Mouse (Mus musculus) MEL (cell line): Measurements from ENCODE around the gene Thg1l. TPM values are rescaled to one million over a fixed set of nuclear protein-coding genes. Genes with fewer than 3 reads are reported as not detected.
A peak's percentile ranks its signal among the peaks of the same experiment; 100 is the strongest.

ENCODE experiments used
- DNase-seq: peaks from one replicate; pipeline ENCODE4 v3.0.0; 2011; ENCODE audit warnings: low read depth, low spot score
- H3K27ac ChIP-seq: 2 replicates; pipeline ENCODE4 v1.5.1; 2012; ENCODE audit warnings: low read depth, mild to moderate bottlenecking, control low read depth, low read length, moderate library complexity; ENCODE audit not compliant: control insufficient read depth
- H3K27me3 ChIP-seq, 2 experiments: fragments of 150-350 bp in 1 of 2; sonication (generic) in 1 of 2; 2 replicates each; pipeline ENCODE4 v1.6.1; 2012; ENCODE audit warnings: low read length in 2 of 2, mild to moderate bottlenecking in 2 of 2, improper control_type of control experiment in 1 of 2, moderate library complexity in 1 of 2; ENCODE audit not compliant: insufficient read depth in 2 of 2, control insufficient read depth in 1 of 2
- H3K36me3 ChIP-seq, 2 experiments: 2 replicates each; pipeline ENCODE4 v1.6.1; 2012 to 2014; ENCODE audit warnings: low read length in 2 of 2, improper control_type of control experiment in 1 of 2, inconsistent platforms in 1 of 2, mild to moderate bottlenecking in 1 of 2; ENCODE audit not compliant: insufficient read depth in 2 of 2, control insufficient read depth in 1 of 2
- H3K4me1 ChIP-seq, 2 experiments: fragments of 150-350 bp in 1 of 2; sonication (generic) in 1 of 2; 2 replicates each; pipeline ENCODE4 v1.6.1; 2012; ENCODE audit warnings: low read length in 2 of 2, improper control_type of control experiment in 1 of 2, mild to moderate bottlenecking in 1 of 2; ENCODE audit not compliant: insufficient read depth in 2 of 2, control insufficient read depth in 1 of 2
- H3K4me3 ChIP-seq, 2 experiments: fragments of 150-350 bp in 1 of 2; sonication (generic) in 1 of 2; 2 replicates each; pipeline ENCODE4 v1.5.1; 2012; ENCODE audit warnings: low read depth in 2 of 2, low read length in 2 of 2, mild to moderate bottlenecking in 2 of 2, moderate library complexity in 2 of 2, control low read depth in 1 of 2, improper control_type of control experiment in 1 of 2; ENCODE audit not compliant: control insufficient read depth in 1 of 2, insufficient read depth in 1 of 2
- H3K79me2 ChIP-seq: 2 replicates; pipeline ENCODE4 v1.6.1; 2012; ENCODE audit warnings: mild to moderate bottlenecking, low read length, moderate library complexity; ENCODE audit not compliant: control insufficient read depth, poor library complexity, insufficient read depth
- H3K9ac ChIP-seq: 2 replicates; pipeline ENCODE4 v1.6.1; 2012; ENCODE audit warnings: low read depth, mild to moderate bottlenecking, control low read depth, low read length, moderate library complexity; ENCODE audit not compliant: control insufficient read depth, poor library complexity, severe bottlenecking
- H3K9me3 ChIP-seq: fragments of 150-350 bp; sonication (generic); replicated peaks from 2 replicates; pipeline ENCODE4 v1.6.1; 2012; ENCODE audit warnings: mild to moderate bottlenecking, low read length, improper control_type of control experiment, moderate library complexity; ENCODE audit not compliant: insufficient read depth
- BHLHE40 ChIP-seq: IDR thresholded peaks from 2 replicates; pipeline ENCODE4 v1.6.1; 2012; ENCODE audit warnings: low read depth, mild to moderate bottlenecking, inconsistent platforms, low read length, improper control_type of control experiment, borderline replicate concordance
- CHD1 ChIP-seq: IDR thresholded peaks from 2 replicates; pipeline ENCODE4 v1.6.1; 2012; ENCODE audit warnings: low read depth, mild to moderate bottlenecking, inconsistent platforms, low read length, improper control_type of control experiment
- CHD2 ChIP-seq: IDR thresholded peaks from 2 replicates; pipeline ENCODE4 v1.6.1; 2011; ENCODE audit warnings: low read length, improper control_type of control experiment
- CTCF ChIP-seq, 3 experiments: IDR thresholded peaks in 2 of 3; conservative IDR thresholded peaks in 1 of 3; 2 replicates each; pipeline ENCODE4 v1.5.1; 2011 to 2012; ENCODE audit warnings: low read length in 3 of 3, low read depth in 2 of 3, mild to moderate bottlenecking in 2 of 3, improper control_type of control experiment in 1 of 3, inconsistent platforms in 1 of 3, mixed read lengths in 1 of 3, moderate library complexity in 1 of 3; ENCODE audit not compliant: control insufficient read depth in 1 of 3, insufficient read depth in 1 of 3, poor library complexity in 1 of 3, severe bottlenecking in 1 of 3
- E2F4 ChIP-seq: IDR thresholded peaks from 2 replicates; pipeline ENCODE4 v1.6.1; 2011; ENCODE audit warnings: low read depth, low read length, improper control_type of control experiment, borderline replicate concordance
- ELF1 ChIP-seq: IDR thresholded peaks from 2 replicates; pipeline ENCODE4 v1.6.1; 2014; ENCODE audit warnings: low read depth, mild to moderate bottlenecking, inconsistent platforms, low read length, improper control_type of control experiment, moderate library complexity
- EP300 ChIP-seq, 2 experiments: IDR thresholded peaks; 2 replicates each; pipeline ENCODE4 v1.6.1; 2011; ENCODE audit warnings: improper control_type of control experiment in 2 of 2, low read length in 2 of 2, low read depth in 1 of 2, mild to moderate bottlenecking in 1 of 2
- ETS1 ChIP-seq: IDR thresholded peaks from 2 replicates; pipeline ENCODE4 v1.6.1; 2012; ENCODE audit warnings: low read depth, mild to moderate bottlenecking, inconsistent platforms, low read length, improper control_type of control experiment, moderate library complexity
- GABPA ChIP-seq: IDR thresholded peaks from 2 replicates; pipeline ENCODE4 v1.6.1; 2012; ENCODE audit warnings: low read depth, mild to moderate bottlenecking, inconsistent platforms, low read length, improper control_type of control experiment, moderate library complexity
- GATA1 ChIP-seq: IDR thresholded peaks from 2 replicates; pipeline ENCODE4 v1.6.1; 2011; ENCODE audit warnings: low read depth, low read length, improper control_type of control experiment
- HCFC1 ChIP-seq: IDR thresholded peaks from 2 replicates; pipeline ENCODE4 v1.6.1; 2012; ENCODE audit warnings: low read depth, mild to moderate bottlenecking, inconsistent platforms, low read length, improper control_type of control experiment, moderate library complexity
- JUND ChIP-seq: IDR thresholded peaks from 2 replicates; pipeline ENCODE4 v1.6.1; 2011; ENCODE audit warnings: low read depth, mild to moderate bottlenecking, improper control_type of control experiment, low read length
- KAT2A ChIP-seq: conservative IDR thresholded peaks from 2 replicates; pipeline ENCODE4 v1.6.1; 2012; ENCODE audit warnings: low read depth, low read length, improper control_type of control experiment, inconsistent platforms
- MAFK ChIP-seq: IDR thresholded peaks from 2 replicates; pipeline ENCODE4 v1.6.1; 2011; ENCODE audit warnings: low read depth, mild to moderate bottlenecking, low read length, improper control_type of control experiment, borderline replicate concordance
- MAX ChIP-seq: IDR thresholded peaks from 2 replicates; pipeline ENCODE4 v1.6.1; 2011; ENCODE audit warnings: low read length, improper control_type of control experiment
- MEF2A ChIP-seq: IDR thresholded peaks from 2 replicates; pipeline ENCODE4 v1.6.1; 2014; ENCODE audit warnings: low read depth, mild to moderate bottlenecking, inconsistent platforms, low read length, improper control_type of control experiment; ENCODE audit not compliant: poor library complexity, insufficient replicate concordance, severe bottlenecking; ENCODE audit errors: extremely low read depth
- MYB ChIP-seq: IDR thresholded peaks from 2 replicates; pipeline ENCODE4 v1.6.1; 2011; ENCODE audit warnings: mild to moderate bottlenecking, low read depth, low read length, improper control_type of control experiment
- MYC ChIP-seq: IDR thresholded peaks from 2 replicates; pipeline ENCODE4 v1.6.1; 2011; ENCODE audit warnings: low read depth, mild to moderate bottlenecking, low read length, improper control_type of control experiment, moderate library complexity
- NELFE ChIP-seq: IDR thresholded peaks from 2 replicates; pipeline ENCODE4 v1.6.1; 2011; ENCODE audit warnings: low read depth, low read length, improper control_type of control experiment
- NRF1 ChIP-seq: IDR thresholded peaks from 2 replicates; pipeline ENCODE4 v1.6.1; 2014; ENCODE audit warnings: low read depth, mild to moderate bottlenecking, inconsistent platforms, low read length, improper control_type of control experiment, moderate library complexity; ENCODE audit not compliant: poor library complexity, insufficient read depth, severe bottlenecking
- POLR2A ChIP-seq, 2 experiments: IDR thresholded peaks; 2 replicates each; pipeline ENCODE4 v1.6.1; 2011 to 2012; ENCODE audit warnings: low read length in 2 of 2, mild to moderate bottlenecking in 2 of 2, control low read depth in 1 of 2, improper control_type of control experiment in 1 of 2, low read depth in 1 of 2, moderate library complexity in 1 of 2; ENCODE audit not compliant: control insufficient read depth in 1 of 2, insufficient read depth in 1 of 2, poor library complexity in 1 of 2
- POLR2AphosphoS2 ChIP-seq: IDR thresholded peaks from 2 replicates; pipeline ENCODE4 v1.6.1; 2011; ENCODE audit warnings: low read length, improper control_type of control experiment
- POLR2AphosphoS5 ChIP-seq: IDR thresholded peaks from 2 replicates; pipeline ENCODE4 v1.6.1; 2012; ENCODE audit warnings: low read depth, borderline replicate concordance, mild to moderate bottlenecking, inconsistent platforms, low read length, moderate library complexity, mixed read lengths
- RAD21 ChIP-seq: IDR thresholded peaks from 2 replicates; pipeline ENCODE4 v1.6.1; 2011; ENCODE audit warnings: mild to moderate bottlenecking, low read depth, low read length, improper control_type of control experiment
- RCOR1 ChIP-seq: IDR thresholded peaks from 2 replicates; pipeline ENCODE4 v1.6.1; 2012; ENCODE audit warnings: low read depth, mild to moderate bottlenecking, inconsistent platforms, low read length, improper control_type of control experiment
- SIN3A ChIP-seq: IDR thresholded peaks from 2 replicates; pipeline ENCODE4 v1.6.1; 2012; ENCODE audit warnings: low read length, improper control_type of control experiment, inconsistent platforms
- SMC3 ChIP-seq: IDR thresholded peaks from 2 replicates; pipeline ENCODE4 v1.6.1; 2011; ENCODE audit warnings: low read depth, low read length, improper control_type of control experiment
- TAL1 ChIP-seq: IDR thresholded peaks from 2 replicates; pipeline ENCODE4 v1.6.1; 2012; ENCODE audit warnings: mild to moderate bottlenecking, inconsistent platforms, low read length, moderate library complexity, mixed read lengths
- TCF12 ChIP-seq: IDR thresholded peaks from 2 replicates; pipeline ENCODE4 v1.6.1; 2014; ENCODE audit warnings: low read depth, mild to moderate bottlenecking, inconsistent platforms, low read length, improper control_type of control experiment, moderate library complexity
- UBTF ChIP-seq: IDR thresholded peaks from 2 replicates; pipeline ENCODE4 v1.6.1; 2012; ENCODE audit warnings: low read depth, mild to moderate bottlenecking, inconsistent platforms, low read length, improper control_type of control experiment, moderate library complexity, borderline replicate concordance; ENCODE audit not compliant: insufficient read depth
- USF1 ChIP-seq: IDR thresholded peaks from 2 replicates; pipeline ENCODE4 v1.6.1; 2014; ENCODE audit warnings: low read depth, mild to moderate bottlenecking, inconsistent platforms, low read length, improper control_type of control experiment, moderate library complexity
- USF2 ChIP-seq, 2 experiments: IDR thresholded peaks; 2 replicates each; pipeline ENCODE4 v1.6.1; 2011 to 2012; ENCODE audit warnings: improper control_type of control experiment in 2 of 2, low read length in 2 of 2, borderline replicate concordance in 1 of 2, inconsistent platforms in 1 of 2, low read depth in 1 of 2, mild to moderate bottlenecking in 1 of 2; ENCODE audit not compliant: insufficient read depth in 1 of 2
- ZC3H11A ChIP-seq: IDR thresholded peaks from 2 replicates; pipeline ENCODE4 v1.6.1; 2012; ENCODE audit warnings: low read depth, mild to moderate bottlenecking, inconsistent platforms, low read length, improper control_type of control experiment
- ZKSCAN1 ChIP-seq: IDR thresholded peaks from 2 replicates; pipeline ENCODE4 v1.6.1; 2012; ENCODE audit warnings: low read depth, mild to moderate bottlenecking, inconsistent platforms, low read length, improper control_type of control experiment, moderate library complexity
- ZMIZ1 ChIP-seq: IDR thresholded peaks from 2 replicates; pipeline ENCODE4 v1.6.1; 2012; ENCODE audit warnings: low read depth, mild to moderate bottlenecking, inconsistent platforms, low read length, improper control_type of control experiment, moderate library complexity
- ZNF384 ChIP-seq: IDR thresholded peaks from 2 replicates; pipeline ENCODE4 v1.6.1; 2012; ENCODE audit warnings: low read depth, mild to moderate bottlenecking, inconsistent platforms, low read length, improper control_type of control experiment
- polyA plus RNA-seq, 2 experiments: library from polyadenylated mRNA; stranded (reverse) in 1 of 2; unstranded in 1 of 2; fragments of >175 nt in 1 of 2; fragments of >200 nt in 1 of 2; gene quantifications; 2 replicates each; pipeline versions ENCODE4 v1.2.1 to v1.2.4; 2012; ENCODE audit warnings: low replicate concordance in 2 of 2, low read depth in 1 of 2; ENCODE audit not compliant: insufficient read length in 2 of 2, insufficient read depth in 1 of 2, missing spikeins in 1 of 2
- total RNA-seq: library from RNA; depleted of rRNA; stranded (reverse); fragments of 300-350 nt; gene quantifications from 2 replicates; pipeline ENCODE4 v1.2.3, GENCODE M21; 2012; rRNA removed

Thg1l gene
- total RNA-seq (62.9 and 65.8 TPM in 2 replicates), polyA plus RNA-seq (100 to 1,000 TPM in 1 of 2 experiments, 10 to 100 TPM in 1; 77.5 to 569 TPM)

DNA sequence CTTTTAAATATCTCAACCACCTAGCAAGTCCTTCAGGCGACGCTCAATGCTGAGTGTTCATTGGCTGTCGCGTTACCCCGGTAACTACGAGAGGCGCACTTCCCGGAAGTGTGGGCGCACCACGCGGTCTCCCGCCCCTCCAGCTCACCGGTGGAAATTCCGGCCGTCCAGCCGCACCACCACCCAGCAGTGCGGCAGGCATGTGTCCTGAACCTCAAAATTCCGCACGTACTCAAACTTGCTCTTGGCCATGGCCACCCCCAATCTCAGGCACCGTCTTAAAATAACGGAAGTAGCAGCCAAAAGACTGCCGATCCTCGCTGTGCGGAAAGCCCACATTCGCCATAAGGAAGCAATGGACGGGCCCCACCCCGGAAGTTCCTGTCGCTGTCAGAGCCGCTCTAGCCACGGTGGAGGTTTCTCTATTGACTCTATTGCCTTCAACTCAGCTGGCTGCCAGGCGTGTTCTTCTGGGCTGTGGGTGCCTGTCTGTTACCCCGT lies at the start of gene Thg1l:
Gene Thg1l (minus strand): TSS at position 368 of the 501 bp plus-strand sequence.
- H3K4me1 ChIP-seq, result peaks cover 3 to 10% of the 10 kb centered on the region in 2 experiments; a peak in 1 of 4 replicates
- H3K4me3 ChIP-seq, result peak within 1 kb of the TSS; percentile 76 to 80
- H3K9me3 ChIP-seq, result no peaks in the 10 kb centered on the region
- H3K27me3 ChIP-seq, result no peaks in the 10 kb centered on the region
- H3K9ac ChIP-seq, result peak within 1 kb of the TSS; percentile 88
- H3K27ac ChIP-seq, result peak within 1 kb of the TSS; percentile 93
- DNase-seq, result peak; percentile 99
- peaks cover 6% of the 10 kb centered on the region for H3K79me2 ChIP-seq
- peaks cover 0 to 5% of the 10 kb centered on the region in 2 experiments; a peak in 2 of 4 replicates for H3K36me3 ChIP-seq
- TF ChIP-seq USF2 (IDR thresholded peaks at IDR 0.05; ENCODE audit: borderline replicate concordance in 1 of 2, insufficient read depth in 1 of 2, low read depth in 1 of 2, low read length in 2 of 2) (no peak), NELFE (peak; percentile 94), ETS1 (peak; percentile 64), POLR2A (IDR thresholded peaks at IDR 0.05; ENCODE audit: control insufficient read depth in 1 of 2, insufficient read depth in 1 of 2, low read depth in 1 of 2, low read length in 2 of 2, poor library complexity in 1 of 2) (peak; percentile 79 to 91; a peak in 3 of 4 replicates), GABPA (no peak), TAL1 (no peak), ZC3H11A (no peak), CHD1 (no peak), ZMIZ1 (peak; percentile 52; the same call in 1 of the 2 replicates), ZKSCAN1 (no peak), MAX (peak; percentile 98), MEF2A (no peak), E2F4 (no peak), HCFC1 (peak; percentile 96), KAT2A (no peak; the same call in 1 of the 2 replicates), ELF1 (peak; percentile 95), UBTF (no peak), MAFK (no peak; the same call in 1 of the 2 replicates), CHD2 (peak; percentile 31; the same call in 1 of the 2 replicates), GATA1 (0 out of 2 replicates have a peak, but pooled peaks have one; percentile 2), EP300 (IDR thresholded peaks at IDR 0.05; ENCODE audit: low read depth in 1 of 2, low read length in 2 of 2) (no peak; a peak in 1 of 4 replicates), RCOR1 (no peak), MYB (no peak), BHLHE40 (no peak), RAD21 (no peak), TCF12 (peak; percentile 75), USF1 (peak; percentile 62; the same call in 1 of the 2 replicates), ZNF384 (no peak), CTCF (IDR thresholded peaks at IDR 0.05 in 2 of 3, conservative IDR thresholded peaks at IDR 0.05 in 1 of 3; ENCODE audit: control insufficient read depth in 1 of 3, insufficient read depth in 1 of 3, low read depth in 2 of 3, low read length in 3 of 3, poor library complexity in 1 of 3, severe bottlenecking in 1 of 3) (no peak), SIN3A (peak; percentile 99), JUND (no peak), POLR2AphosphoS5 (no peak), SMC3 (no peak), MYC (peak; percentile 99), POLR2AphosphoS2 (peak; percentile 81), NRF1 (no peak)
